Mouse (Mus musculus) G1E (cell line): ENCODE measurements at regions not wholly inside any gene's neighbourhood (a gene's known extent, or its start where the extent isn't known, plus 50 kb on each side); places are given as distances from the start of the nearest gene placed in this dataset.

ENCODE experiments used
- CTCF ChIP-seq: IDR thresholded peaks from 2 replicates; pipeline ENCODE4 v1.5.1; 2012; ENCODE audit warnings: low read depth, low read length, inconsistent platforms, mixed read lengths
- GATA1 ChIP-seq: IDR thresholded peaks from 2 replicates; pipeline ENCODE4 v1.6.1; 2012; ENCODE audit warnings: borderline replicate concordance, low read length, inconsistent platforms, mixed read lengths
- POLR2AphosphoS5 ChIP-seq: IDR thresholded peaks from 2 replicates; pipeline ENCODE4 v1.6.1; 2012; ENCODE audit warnings: low read depth, low read length, inconsistent platforms; ENCODE audit not compliant: insufficient replicate concordance
- TAL1 ChIP-seq: conservative IDR thresholded peaks from 2 replicates; pipeline ENCODE4 v1.6.1; 2012; ENCODE audit warnings: low read depth, low read length, inconsistent platforms, mixed read lengths

DNA sequence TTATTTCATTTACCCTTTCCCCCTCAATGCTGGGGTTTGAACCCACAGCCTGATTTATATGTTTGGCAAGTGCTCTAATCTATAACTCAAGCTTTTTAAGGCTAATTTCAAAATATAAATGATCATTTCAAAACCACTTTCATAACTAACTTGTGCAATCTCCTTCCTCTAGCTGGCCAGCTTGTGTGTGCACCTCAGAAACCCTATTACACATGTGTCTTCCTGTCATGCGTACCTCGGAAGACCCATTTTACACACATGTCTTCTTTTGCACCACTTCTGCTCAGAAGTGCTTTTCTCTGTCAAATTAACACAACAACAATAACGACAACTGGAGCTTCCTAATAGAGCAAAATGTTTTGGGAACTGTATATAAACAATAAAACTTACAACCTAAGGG is 59.7 kb upstream of the Hsd17b12 start:
- TF ChIP-seq CTCF (no peak), TAL1 (no peak), GATA1 (no peak), POLR2AphosphoS5 (no peak)
